In the genomic region with DNA sequence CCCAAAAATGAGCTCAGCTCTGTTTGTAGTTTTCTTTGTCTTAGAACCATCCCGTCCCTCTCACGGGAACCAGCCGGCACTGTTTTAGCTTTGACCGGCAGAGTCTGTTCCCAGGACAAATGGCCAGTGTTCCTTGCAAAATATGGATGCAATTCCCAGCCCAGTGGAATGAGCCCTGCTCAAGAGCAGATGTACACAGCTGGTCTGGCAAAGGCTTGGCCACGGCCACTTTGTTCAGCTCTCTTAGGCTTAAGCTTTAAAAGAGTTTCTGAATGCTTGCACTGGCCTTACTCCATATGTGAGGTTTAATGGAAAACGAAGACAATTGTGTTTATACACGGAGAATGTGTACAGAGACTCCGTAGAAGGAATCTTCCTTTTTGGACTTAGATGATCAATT, we compare ENCODE assay signal across 10 mouse cellular contexts.
A peak's percentile ranks its signal among the peaks of the same experiment; 100 is the strongest.
DNase-seq lines count a peak whose midpoint lies in the region; ATAC-seq and TF ChIP-seq lines count a peak whose summit lies in the region.
"Had no signal": no experiment of that assay in that cellular context is flagged by ENCODE, and none has a peak within 500 bp of the region (broad histone marks: within the 10 kb centered on the region; RNA-seq: fewer than 3 reads in every experiment).

No protein-coding gene starts in this region.

- H3K9ac ChIP-seq in neural tube, embryonic 11.5 days (ENCODE audit: low read length): no peak overlapping the region
- no peak overlapping the region for H3K9ac ChIP-seq in neural tube, embryonic 15.5 days (replicated peaks)
- H3K9ac ChIP-seq in lung, embryonic 14.5 days: no peak overlapping the region
- H3K9ac ChIP-seq: forebrain, embryonic 12.5 days; liver, embryonic 15.5 days had no signal

- no peak overlapping the region for H3K27ac ChIP-seq in neural tube, embryonic 11.5 days (ENCODE audit: low read depth, low read length)
- no peak overlapping the region for H3K27ac ChIP-seq in neural tube, embryonic 15.5 days (replicated peaks)
- H3K27ac ChIP-seq in lung, embryonic 14.5 days (ENCODE audit: low read depth): peak overlapping the region; percentile 44; the same call in 1 of the 2 replicates
- H3K27ac ChIP-seq: forebrain, embryonic 12.5 days; liver, embryonic 15.5 days had no signal

- H3K4me3 ChIP-seq in neural tube, embryonic 11.5 days (ENCODE audit: low read depth, low read length): no peak overlapping the region
- H3K4me3 ChIP-seq in neural tube, embryonic 15.5 days (replicated peaks): no peak overlapping the region
- no peak overlapping the region for H3K4me3 ChIP-seq in lung, embryonic 14.5 days (ENCODE audit: low read depth, low read length)
- H3K4me3 ChIP-seq: forebrain, embryonic 12.5 days; liver, embryonic 15.5 days had no signal

- H3K4me1 ChIP-seq in neural tube, embryonic 11.5 days (ENCODE audit: control insufficient read depth, insufficient read depth, low read length): no peaks in the 10 kb centered on the region
- H3K4me1 ChIP-seq in neural tube, embryonic 15.5 days: 0 out of 2 replicates have a peak, but pooled peaks cover 4% of the 10 kb centered on the region
- no peaks in the 10 kb centered on the region for H3K4me1 ChIP-seq in lung, embryonic 14.5 days (ENCODE audit: insufficient read depth)
- H3K4me1 ChIP-seq: liver, embryonic 15.5 days had no signal

- H3K4me2 ChIP-seq in neural tube, embryonic 11.5 days (ENCODE audit: low read depth): no peak overlapping the region
- no peak overlapping the region for H3K4me2 ChIP-seq in neural tube, embryonic 15.5 days
- H3K4me2 ChIP-seq in lung, embryonic 14.5 days: no peak overlapping the region
- H3K4me2 ChIP-seq: forebrain, embryonic 12.5 days; liver, embryonic 15.5 days had no signal

- no peaks in the 10 kb centered on the region for H3K9me3 ChIP-seq in neural tube, embryonic 11.5 days (ENCODE audit: control insufficient read depth, low read length)
- no peaks in the 10 kb centered on the region for H3K9me3 ChIP-seq in neural tube, embryonic 15.5 days (replicated peaks)
- no peaks in the 10 kb centered on the region for H3K9me3 ChIP-seq in lung, embryonic 14.5 days (ENCODE audit: low read depth, low read length)
- H3K9me3 ChIP-seq: forebrain, embryonic 12.5 days; liver, embryonic 15.5 days had no signal

- DNase-seq in neural tube, embryonic 11.5 days (ENCODE audit: low spot score): peak; percentile 31
- DNase-seq in heart, postnatal 25 days (ENCODE audit: low spot score): peak; percentile 66
- DNase-seq in lung, embryonic 14.5 days: peak; percentile 89
- DNase-seq in urinary bladder, postnatal 4 days (ENCODE audit: low spot score in 2 of 2): peak; percentile 63 to 77
- no peak for DNase-seq in adrenal gland, adult 18-20 months (ENCODE audit: low spot score in 2 of 2)
- no peak for DNase-seq in thymus, postnatal 25 days

- no peak for TF ChIP-seq CTCF in lung, embryonic 14.5 days (IDR thresholded peaks at IDR 0.05; ENCODE audit: low read depth)

- intact Hi-C loops in heart, postnatal 25 days (cut with DNase I): no loop called here

- H3K27me3 ChIP-seq in neural tube, embryonic 11.5 days (ENCODE audit: control insufficient read depth, insufficient read depth, low read length): no peaks in the 10 kb centered on the region
- no peaks in the 10 kb centered on the region for H3K27me3 ChIP-seq in neural tube, embryonic 15.5 days (replicated peaks)
- no peaks in the 10 kb centered on the region for H3K27me3 ChIP-seq in lung, embryonic 14.5 days (ENCODE audit: insufficient read depth, low read length)
- H3K27me3 ChIP-seq: forebrain, embryonic 12.5 days; liver, embryonic 15.5 days had no signal

- no peaks in the 10 kb centered on the region for H3K36me3 ChIP-seq in neural tube, embryonic 11.5 days (ENCODE audit: control insufficient read depth, insufficient read depth, low read length)
- H3K36me3 ChIP-seq in neural tube, embryonic 15.5 days: no peaks in the 10 kb centered on the region
- H3K36me3 ChIP-seq in lung, embryonic 14.5 days (ENCODE audit: insufficient read depth): no peaks in the 10 kb centered on the region
- H3K36me3 ChIP-seq: forebrain, embryonic 12.5 days; liver, embryonic 15.5 days had no signal

- WGBS in neural tube, embryonic 11.5 days: 66% methylated on average over 8 of the region's 8 CpGs
- WGBS in neural tube, embryonic 15.5 days: 61% methylated on average over 8 of the region's 8 CpGs
- WGBS in lung, embryonic 14.5 days: 26% methylated on average over 8 of the region's 8 CpGs

- ATAC-seq in neural tube, embryonic 11.5 days (ENCODE audit: insufficient read depth, low FRiP score, low TSS enrichment): no peak
- ATAC-seq in neural tube, embryonic 15.5 days (ENCODE audit: low FRiP score): no peak
- peak; percentile 92 for ATAC-seq in lung, embryonic 14.5 days (ENCODE audit: insufficient read depth)
- ATAC-seq in erythroblast, adult 5-6 weeks (replicated peaks; ENCODE audit: low FRiP score, poor library complexity, severe bottlenecking): no peak

Comparison
In these comparisons a context has a peak if more than half of its experiments do, and no peak if none do; other contexts are left out.
1. DNase-seq: peak in neural tube, embryonic 11.5 days (single experiment), heart, postnatal 25 days (single experiment), lung, embryonic 14.5 days (single experiment) and urinary bladder, postnatal 4 days (2 of 2); none in adrenal gland, adult 18-20 months (0 of 2) and thymus, postnatal 25 days (single experiment).